Mouse (Mus musculus): Measurements from ENCODE around the gene Cfap74.
"Not testable (repeated sequence)": the region's sequence is repeated elsewhere in the genome, so short reads cannot be mapped to it uniquely, and the experiment has no call there.

Cfap74 gene

GRCm38 (mm10) chr4:155469590-155470262 is 60.7 kb downstream of the Cfap74 start:
- DNase-seq (ENCODE audit: low spot score in 2 of 2), result peak in 1 of 2 experiments; percentile 41

- no peak for DNase-seq (ENCODE audit: low spot score in 2 of 2)
Observed at GRCm38 (mm10) chr4:155470263-155470953, 61.4 kb downstream of the Cfap74 start.

DNA sequence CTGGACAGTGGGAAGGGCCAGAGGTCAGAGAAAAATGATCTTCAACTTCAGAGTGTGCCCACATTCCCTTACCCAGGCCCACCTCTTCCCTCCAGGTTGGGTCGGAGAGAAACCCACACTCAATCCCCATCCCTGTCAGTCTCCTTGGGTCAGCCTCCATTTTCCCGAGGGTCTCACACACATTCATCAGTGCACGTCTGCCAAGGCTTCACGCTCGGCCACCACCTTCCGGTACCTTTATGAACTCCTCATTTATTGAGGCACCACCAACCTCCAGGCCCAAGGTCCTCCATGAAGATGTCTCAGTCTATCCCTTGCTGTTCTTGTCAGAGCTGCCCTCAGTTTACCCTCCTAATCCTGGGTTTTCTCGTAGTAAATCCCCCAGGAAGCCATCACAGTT is 62.0 kb downstream of the Cfap74 start:
- DNase-seq (ENCODE audit: low spot score in 2 of 2), result no peak

DNA sequence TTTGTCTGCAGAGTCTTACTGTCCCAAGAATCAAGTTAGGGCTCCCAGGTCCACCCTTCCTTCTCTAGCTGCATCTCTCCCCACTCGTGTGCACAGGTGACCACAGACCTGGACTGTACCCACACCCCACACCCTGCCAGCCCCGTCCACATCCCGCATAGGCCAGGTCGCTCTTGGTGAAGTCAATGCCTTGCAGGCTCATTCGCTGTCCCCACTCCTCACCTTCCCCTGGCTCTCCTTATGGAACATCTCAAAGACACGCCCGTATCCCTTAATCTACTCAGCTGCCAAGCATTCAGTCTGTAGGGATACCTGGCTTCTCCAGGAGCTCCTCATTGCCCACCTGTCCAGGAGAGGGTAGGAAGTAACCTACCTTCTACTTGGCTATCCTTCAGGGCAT is 62.4 kb downstream of the Cfap74 start:
- no peak for DNase-seq (ENCODE audit: low spot score in 2 of 2)

DNA sequence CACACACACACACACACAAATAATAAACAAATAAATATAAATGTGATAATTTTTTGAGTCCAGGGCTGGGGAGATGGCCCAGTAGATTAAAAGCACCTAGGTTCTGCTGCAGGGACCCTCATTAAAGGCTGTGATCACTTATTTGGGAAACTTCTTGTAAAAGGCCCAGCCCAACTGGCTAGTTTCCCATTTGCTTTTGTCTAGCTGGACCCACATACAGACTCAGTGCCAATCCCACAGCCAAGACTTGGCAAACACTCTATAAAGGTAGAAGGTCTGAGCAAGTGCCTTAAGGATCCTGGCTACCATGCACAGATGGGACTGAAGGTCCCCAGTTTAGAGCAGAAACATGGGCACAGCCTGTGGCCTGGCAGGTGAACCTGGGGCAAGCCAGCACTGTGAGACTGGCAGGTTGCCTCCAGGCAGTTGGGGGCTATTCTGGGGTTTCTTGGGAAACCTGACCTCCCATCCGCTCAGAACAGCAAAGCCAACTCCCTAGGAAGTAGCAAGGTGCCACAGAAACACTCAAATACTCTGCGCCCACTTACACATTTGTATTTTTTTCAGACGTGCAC is 63.8 kb downstream of the Cfap74 start:
- DNase-seq (ENCODE audit: low spot score in 2 of 2), result no peak

DNA sequence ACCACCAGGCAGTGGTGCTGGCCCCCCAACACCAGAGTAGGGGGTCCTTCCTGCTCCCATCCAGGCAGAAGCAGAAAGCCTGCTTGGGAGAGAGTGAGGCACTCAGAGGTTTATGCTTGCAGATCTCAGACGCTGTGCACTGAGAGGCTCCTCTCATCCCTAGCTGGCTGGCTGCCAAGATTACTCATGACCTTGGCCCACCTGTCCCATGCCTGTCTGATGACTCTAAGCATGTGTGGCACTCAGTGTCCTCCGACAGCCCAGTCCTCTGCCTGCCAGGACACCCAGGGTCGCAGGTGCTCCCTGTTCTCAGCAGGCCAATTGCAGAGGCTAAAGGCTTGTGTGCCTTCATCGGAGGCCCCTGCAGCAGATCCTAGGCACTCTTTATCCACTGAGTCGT is 64.3 kb downstream of the Cfap74 start:
- no peak for DNase-seq (ENCODE audit: low spot score in 2 of 2)

DNA sequence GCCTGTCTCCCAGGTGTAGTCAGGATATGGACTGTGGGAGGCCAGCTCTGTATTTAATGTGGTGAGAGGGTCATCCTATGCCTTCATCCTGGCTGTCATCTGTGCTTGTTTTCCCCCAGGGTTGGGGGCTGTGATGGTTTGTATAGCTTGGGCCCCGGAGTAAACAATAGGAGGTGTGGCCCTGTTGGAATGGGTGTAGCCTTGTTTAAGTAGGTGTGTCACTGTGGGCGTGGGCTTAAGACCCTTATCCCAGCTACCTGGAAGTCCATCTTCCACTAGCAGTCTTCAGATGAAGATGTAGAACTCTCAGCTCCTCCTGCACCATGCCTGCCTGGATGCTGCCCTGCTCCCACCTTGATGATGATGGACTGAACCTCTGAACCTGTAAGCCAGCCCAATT is 64.8 kb downstream of the Cfap74 start:
- not testable (repeated sequence) for DNase-seq (ENCODE audit: low spot score in 2 of 2)

DNA sequence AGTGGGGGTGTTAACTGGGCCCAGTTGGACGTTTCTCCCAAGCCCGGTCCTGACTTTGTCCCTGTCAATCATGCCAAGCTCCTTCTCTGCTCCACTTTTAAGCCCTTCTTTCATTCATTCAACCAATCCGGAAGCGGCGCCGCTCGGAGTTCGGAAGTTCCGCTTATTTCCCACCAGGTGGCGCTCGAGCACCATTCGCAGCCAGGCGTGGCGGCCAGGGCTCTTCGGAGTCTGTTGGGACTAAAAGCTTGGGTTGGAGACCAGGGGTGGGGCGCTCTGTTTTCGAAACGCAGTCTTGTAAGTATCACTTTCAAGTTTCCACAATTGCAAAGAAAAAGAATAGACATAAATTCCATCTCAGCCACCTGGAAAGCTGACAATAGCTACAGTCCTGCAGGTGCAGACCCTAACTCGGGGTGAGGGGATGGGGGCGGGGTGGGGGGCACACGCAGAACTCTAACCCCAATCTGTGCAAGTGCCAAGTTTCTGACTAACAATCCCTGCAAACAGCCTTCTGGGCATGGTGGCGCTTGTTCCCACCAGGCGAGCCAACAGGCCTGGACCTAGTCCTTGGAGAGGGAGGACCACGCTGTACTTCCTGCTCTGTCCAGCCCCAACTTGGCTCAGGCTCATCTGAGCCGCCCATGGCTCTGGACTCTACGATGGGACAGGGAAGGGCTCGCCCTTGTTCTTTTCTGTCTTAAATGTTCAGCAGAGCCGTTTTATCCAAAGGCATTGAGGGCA is 72.6 kb downstream of the Cfap74 start:
- peak; percentile 48 to 63 for DNase-seq (ENCODE audit: low spot score in 2 of 2)

DNA sequence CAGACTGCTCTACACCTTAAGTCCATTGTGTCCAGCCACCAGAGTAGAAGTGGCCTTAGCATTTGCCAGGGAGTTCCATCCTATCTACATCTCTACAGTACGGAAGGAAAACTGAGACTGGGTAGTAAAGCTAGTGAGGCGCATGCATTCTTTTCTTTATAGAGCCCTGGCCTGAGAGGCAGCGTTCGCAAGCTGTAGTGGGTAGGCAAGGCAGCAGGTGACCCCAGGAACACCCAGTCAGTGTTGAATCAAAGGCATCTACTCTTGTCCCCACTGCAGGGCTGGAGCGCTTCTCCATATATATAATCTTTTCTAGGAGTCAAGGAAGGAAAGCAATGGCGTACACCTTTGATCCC is 73.1 kb downstream of the Cfap74 start:
- DNase-seq (ENCODE audit: low spot score in 2 of 2), result no peak

DNA sequence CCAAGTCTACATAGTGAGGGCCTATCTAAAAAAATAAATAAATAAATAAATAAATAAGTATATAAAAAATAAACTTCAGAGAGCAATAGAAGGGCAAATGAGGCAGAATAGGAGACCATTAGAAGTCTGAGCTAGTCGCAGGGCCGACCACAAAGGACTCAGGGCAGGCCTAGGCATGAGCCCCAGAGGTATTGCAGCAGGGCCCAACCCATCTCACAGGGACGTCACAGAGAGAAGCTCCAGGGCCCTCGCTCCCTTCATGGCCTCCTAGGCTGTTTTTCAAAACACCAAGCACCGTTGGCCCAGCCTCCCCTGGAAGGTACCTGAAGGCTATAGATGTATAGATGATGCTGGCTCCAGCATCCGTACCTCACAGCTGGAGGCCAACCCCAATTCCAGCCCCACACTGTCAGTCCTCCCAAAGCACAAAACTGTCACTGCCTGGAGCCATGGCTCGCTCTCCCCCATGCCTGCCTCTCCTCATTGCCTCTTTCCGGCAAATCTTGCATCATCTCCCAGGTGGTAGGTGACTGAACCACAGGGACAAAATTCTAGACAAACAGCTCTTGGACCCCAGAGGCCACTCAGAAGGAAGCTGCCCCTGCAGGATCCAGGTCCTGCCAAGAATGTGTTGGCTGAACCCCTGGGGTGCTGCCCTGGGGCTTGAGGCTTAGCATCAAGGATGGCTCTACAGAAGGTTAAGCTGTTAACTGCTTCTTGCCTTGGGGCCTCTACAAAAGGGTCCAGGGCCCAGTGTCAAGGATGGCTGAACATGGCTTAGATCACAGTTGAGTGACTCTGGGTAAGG is 73.9 kb downstream of the Cfap74 start:
- DNase-seq (ENCODE audit: low spot score in 2 of 2), result no peak

- DNase-seq (ENCODE audit: low spot score in 2 of 2), result no peak
Observed at GRCm38 (mm10) chr4:155485521-155485920, 76.5 kb downstream of the Cfap74 start.

DNA sequence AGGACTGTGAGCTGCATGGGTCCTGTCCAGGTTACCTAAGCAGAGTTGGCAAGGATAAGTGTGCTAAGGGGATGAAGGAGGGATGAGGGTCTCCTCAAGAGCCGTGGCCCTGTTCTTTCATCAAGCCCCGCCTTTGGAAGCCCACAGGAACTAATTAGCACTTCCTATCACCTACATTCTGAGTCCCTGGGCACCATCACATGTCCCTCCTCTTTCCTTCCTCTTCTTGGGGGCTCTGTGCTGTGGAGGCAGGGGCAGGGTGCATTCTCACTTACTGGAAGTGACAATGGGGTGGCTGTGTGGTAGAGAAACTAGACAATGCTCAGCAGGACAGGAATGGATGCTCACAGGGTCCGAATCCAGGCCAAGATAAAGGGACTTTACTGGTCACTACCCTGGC is 78.8 kb downstream of the Cfap74 start:
- DNase-seq (ENCODE audit: low spot score in 2 of 2), result no peak

DNA sequence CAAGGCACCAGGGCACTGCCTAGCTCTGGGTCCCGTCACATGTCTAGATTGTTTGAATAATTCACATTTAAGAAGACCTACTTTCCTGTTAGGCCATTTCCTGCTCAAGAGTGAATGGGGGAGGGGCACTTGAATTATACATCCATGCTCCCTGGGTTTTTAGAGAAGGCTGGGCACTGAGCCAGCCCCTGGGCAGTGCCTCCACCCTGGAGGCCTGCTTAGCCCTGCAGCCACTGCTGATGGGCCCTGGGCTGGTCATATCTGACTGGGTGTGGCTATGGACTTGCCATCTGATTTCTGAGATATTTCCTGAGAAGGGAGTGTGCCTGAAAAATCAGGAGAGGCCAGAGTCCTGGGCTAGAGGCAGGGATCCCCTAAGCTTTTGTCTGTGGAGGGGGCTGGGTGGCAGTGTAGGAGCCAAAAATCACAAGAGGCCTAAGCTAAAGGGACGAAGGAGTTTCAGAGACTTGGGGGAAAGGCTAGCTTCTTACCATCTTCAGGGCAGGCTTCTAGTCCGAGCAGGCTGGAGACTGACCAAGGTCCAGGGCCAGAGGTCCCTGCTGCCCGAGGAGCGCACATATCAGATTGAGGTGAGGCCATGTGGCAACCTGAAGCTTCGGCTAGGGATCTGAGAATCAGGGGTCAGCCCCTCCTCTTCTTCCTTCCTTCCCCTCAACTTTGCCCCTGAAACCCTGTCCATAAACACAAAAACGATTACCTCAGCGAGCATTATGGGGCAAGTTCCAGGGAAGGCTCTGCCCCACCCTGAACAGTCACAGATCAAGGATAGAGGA is 79.4 kb downstream of the Cfap74 start:
- no peak for DNase-seq (ENCODE audit: low spot score in 2 of 2)

DNA sequence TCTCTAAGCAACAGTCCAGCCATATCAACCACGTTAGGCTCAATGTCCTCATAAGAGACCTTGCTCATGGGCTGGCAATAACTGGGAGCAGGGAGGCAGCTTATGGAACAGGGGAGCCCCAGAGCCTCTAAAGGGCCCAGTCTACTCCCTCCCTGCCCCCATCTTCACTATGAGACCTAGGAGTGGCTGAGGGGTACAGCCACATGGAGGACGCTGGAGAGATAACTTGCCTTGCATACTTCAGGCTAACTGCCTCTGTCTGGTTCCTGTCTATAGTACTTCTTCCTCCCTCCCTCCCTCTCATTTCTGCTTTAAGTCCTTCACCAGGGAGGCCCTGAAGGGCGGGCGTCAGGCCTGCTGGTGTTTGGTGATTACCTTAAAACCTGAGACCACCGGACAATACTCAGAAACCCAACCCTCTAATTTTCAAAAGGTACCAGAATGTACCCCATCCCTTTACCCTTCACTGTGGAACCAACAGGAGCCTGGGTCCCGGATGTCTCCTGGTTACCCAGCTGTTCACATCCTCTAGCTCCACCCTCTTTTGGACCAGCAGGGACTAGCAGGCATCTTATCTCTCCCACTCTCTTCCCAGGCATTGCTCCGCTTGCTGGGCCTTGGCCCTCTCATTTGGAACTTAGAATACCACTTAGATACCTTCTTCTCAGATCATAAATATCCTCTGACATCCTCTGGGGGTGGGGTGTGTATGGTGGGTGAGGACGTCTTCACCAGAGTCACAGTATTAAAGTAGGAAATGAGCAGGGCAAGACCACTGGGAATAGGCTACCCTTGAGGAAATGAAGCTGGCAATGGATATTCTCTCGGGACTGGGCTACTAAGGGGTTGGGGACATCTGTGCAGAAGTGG is 80.3 kb downstream of the Cfap74 start:
- DNase-seq (ENCODE audit: low spot score in 2 of 2), result no peak

GRCm38 (mm10) chr4:155490456-155490855 is 81.5 kb downstream of the Cfap74 start:
- no peak for DNase-seq (ENCODE audit: low spot score in 2 of 2)

- peak; percentile 80 to 82 for DNase-seq (ENCODE audit: low spot score in 2 of 2)
Observed at GRCm38 (mm10) chr4:155490990-155491504, 82.1 kb downstream of the Cfap74 start, which contains the start of gene Gnb1. Gene Gnb1, plus strand, starts transcription at chr4:155491361.

- DNase-seq (ENCODE audit: low spot score in 2 of 2), result no peak
Observed at GRCm38 (mm10) chr4:155491529-155492130, 82.6 kb downstream of the Cfap74 start.

- peak in 1 of 2 experiments; percentile 16 for DNase-seq (ENCODE audit: low spot score in 2 of 2)
Observed at GRCm38 (mm10) chr4:155492131-155492633, 83.2 kb downstream of the Cfap74 start.

- DNase-seq (ENCODE audit: low spot score in 2 of 2), result no peak
Observed at GRCm38 (mm10) chr4:155494891-155495290, 85.9 kb downstream of the Cfap74 start.

Data from right cerebral cortex, postnatal 36 days (tissue).